Mouse (Mus musculus) neural tube, embryonic 14.5 days (tissue): ENCODE measurements around the gene Dvl3. TPM values are rescaled to one million over a fixed set of nuclear protein-coding genes. Genes with fewer than 3 reads are reported as not detected.

Source experiments
- ATAC-seq: fragments of 200-750 bp; cut with Nextera tagmentation; 2 replicates; pipeline ENCODE4 v1.8.0; 2017; ENCODE audit warnings: low read depth, mild to moderate bottlenecking, moderate TSS enrichment, moderate library complexity
- H3K27ac ChIP-seq: fragments of 300-500 bp; sonication (generic); 2 replicates; pipeline ENCODE4 v1.5.1; 2014; ENCODE audit warnings: low read depth, mild to moderate bottlenecking, control low read depth, low read length, moderate library complexity, mixed read lengths
- H3K27me3 ChIP-seq: fragments of 300-500 bp; sonication (generic); 2 replicates; pipeline ENCODE4 v1.6.1; 2014; ENCODE audit warnings: low read length; ENCODE audit not compliant: control insufficient read depth, insufficient read depth
- H3K36me3 ChIP-seq: fragments of 300-500 bp; sonication (generic); 2 replicates; pipeline ENCODE4 v1.6.1; 2014; ENCODE audit warnings: low read length, mixed read lengths; ENCODE audit not compliant: control insufficient read depth, insufficient read depth
- H3K4me1 ChIP-seq: fragments of 300-500 bp; sonication (generic); 2 replicates; pipeline ENCODE4 v1.6.1; 2014; ENCODE audit warnings: low read length; ENCODE audit not compliant: control insufficient read depth, insufficient read depth
- H3K4me2 ChIP-seq: fragments of 300-500 bp; sonication (generic); 2 replicates; pipeline ENCODE4 v1.6.1; 2014; ENCODE audit warnings: mild to moderate bottlenecking, low read depth, low read length, control low read depth
- H3K4me3 ChIP-seq: fragments of 300-500 bp; sonication (generic); 2 replicates; pipeline ENCODE4 v1.5.1; 2014; ENCODE audit warnings: low read depth, low read length, control low read depth, mixed read lengths
- H3K9ac ChIP-seq: fragments of 300-500 bp; sonication (generic); replicated peaks from 2 replicates; pipeline ENCODE4 v1.6.1; 2014; ENCODE audit warnings: low read depth, mild to moderate bottlenecking, control low read depth, low read length, mixed read lengths
- H3K9me3 ChIP-seq: fragments of 300-500 bp; sonication (generic); 2 replicates; pipeline ENCODE4 v1.6.1; 2016; ENCODE audit warnings: low read length; ENCODE audit not compliant: control insufficient read depth
- WGBS: fragments of 180-500 bp; shearing (Covaris S2); extraction: QIAGEN DNeasy Blood & Tissue Kit; methylation state at CpG from one replicate; pipeline ENCODE4 v1.1.7; 2014; 5-methylcytosine and 5-hydroxymethylcytosine counted together
- polyA plus RNA-seq: library from polyadenylated mRNA; unstranded; fragments of >200 nt; fragmentation: Nextera tagmentation; extraction: Ambion mirVana; gene quantifications from 2 replicates; pipeline ENCODE4 v1.2.1, GENCODE M21; 2014

Dvl3 gene
- polyA plus RNA-seq, 1 experiment from 2014 or later: 40.6 TPM

DNA sequence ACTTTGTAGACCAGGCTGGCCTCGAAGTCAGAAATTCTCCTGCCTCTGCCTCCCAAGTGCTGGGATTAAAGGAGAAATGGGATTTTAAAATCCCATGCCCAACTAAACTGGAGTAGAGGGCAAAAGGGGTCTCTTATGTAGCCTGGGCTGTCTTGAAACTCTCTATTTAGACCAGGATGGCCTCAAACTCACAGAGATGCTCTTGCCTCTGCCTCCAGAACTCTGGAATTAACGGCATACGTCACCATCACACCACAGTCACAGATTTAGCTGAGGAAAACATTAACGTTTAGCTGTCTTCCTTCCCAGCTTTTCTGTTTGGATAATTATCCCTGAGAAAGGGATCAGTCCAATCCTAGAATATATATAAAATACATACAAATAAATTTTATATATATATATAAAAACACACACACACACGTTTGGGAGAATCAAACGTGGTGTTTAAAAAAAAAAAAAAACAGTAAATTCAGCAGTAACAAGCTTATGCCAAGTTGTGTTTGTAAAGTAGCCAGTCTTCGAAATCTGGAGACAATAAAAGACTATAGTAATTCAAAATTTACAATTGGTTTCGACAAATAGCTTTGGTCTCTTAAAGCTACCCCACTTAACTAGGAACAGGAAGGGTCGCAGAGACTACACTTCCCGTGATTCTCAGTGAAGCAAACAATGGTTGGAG, 18.0 kb downstream of the Dvl3 start:
- no peaks in the 10 kb centered on the region for H3K27me3 ChIP-seq
- no peak overlapping the region for H3K4me3 ChIP-seq
- H3K27ac ChIP-seq: no peak overlapping the region
- no peak for ATAC-seq
- peaks cover 52% of the 10 kb centered on the region for H3K36me3 ChIP-seq
- H3K4me1 ChIP-seq: peaks cover 26% of the 10 kb centered on the region
- WGBS: 48% methylated on average over 10 of the region's 10 CpGs
- no peak overlapping the region for H3K9ac ChIP-seq
- H3K9me3 ChIP-seq: no peaks in the 10 kb centered on the region
- no peak overlapping the region for H3K4me2 ChIP-seq

DNA sequence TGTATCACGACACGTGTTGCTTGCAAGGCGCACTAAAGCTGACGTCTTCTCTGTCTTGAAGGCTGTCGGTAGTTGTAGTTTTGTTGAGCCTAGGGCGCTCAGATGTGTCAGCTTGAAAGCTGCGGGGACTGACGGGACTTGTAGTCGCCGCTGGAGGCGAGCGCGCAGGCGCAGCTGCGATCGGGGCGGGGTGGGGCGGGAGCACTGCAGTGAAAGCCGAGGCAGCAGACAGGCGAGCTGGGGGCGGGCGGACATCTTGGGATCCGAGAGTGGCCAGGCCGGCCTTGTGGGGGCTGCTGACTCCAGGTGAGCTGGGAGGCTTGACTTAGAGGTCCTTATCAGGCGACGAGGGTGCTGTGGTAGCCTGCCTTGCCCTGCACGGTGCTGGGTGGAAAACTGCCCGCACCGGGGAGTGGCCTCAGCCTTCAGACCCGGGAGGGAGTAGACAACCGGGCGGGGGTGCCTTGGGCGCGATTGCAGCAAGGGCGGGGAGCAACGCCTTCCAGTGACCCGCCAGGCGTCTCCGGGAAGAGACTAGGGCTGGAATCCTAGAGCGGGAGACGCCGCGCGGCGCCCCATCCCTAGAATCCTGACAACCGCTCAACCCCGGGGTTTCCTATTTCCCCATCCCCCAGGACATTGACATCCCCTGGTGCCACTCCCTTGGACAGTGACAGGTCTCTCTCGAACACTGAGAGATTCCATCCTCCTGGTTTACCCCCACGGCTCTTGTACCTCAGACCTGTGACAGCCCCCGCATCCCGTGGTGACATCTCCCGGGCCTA, 18.7 kb downstream of the Dvl3 start, which contains the start of gene Ap2m1:
Gene Ap2m1 (plus strand): TSS at position 183 of the 785 bp plus-strand sequence.
- whole genome bisulfite sequencing: under 1% methylated on average over 50 of the region's 52 CpGs
- peaks cover 26% of the 10 kb centered on the region for H3K4me1 ChIP-seq
- H3K4me2 ChIP-seq: peak within 1 kb of the TSS; percentile 69
- no peaks in the 10 kb centered on the region for H3K27me3 ChIP-seq
- H3K9me3 ChIP-seq: no peaks in the 10 kb centered on the region
- H3K27ac ChIP-seq: peak within 1 kb of the TSS; percentile 85
- H3K4me3 ChIP-seq: peak within 1 kb of the TSS; percentile 75
- peaks cover 50% of the 10 kb centered on the region for H3K36me3 ChIP-seq
- peak within 1 kb of the TSS; percentile 94 for H3K9ac ChIP-seq
- ATAC-seq: peak; percentile 98

DNA sequence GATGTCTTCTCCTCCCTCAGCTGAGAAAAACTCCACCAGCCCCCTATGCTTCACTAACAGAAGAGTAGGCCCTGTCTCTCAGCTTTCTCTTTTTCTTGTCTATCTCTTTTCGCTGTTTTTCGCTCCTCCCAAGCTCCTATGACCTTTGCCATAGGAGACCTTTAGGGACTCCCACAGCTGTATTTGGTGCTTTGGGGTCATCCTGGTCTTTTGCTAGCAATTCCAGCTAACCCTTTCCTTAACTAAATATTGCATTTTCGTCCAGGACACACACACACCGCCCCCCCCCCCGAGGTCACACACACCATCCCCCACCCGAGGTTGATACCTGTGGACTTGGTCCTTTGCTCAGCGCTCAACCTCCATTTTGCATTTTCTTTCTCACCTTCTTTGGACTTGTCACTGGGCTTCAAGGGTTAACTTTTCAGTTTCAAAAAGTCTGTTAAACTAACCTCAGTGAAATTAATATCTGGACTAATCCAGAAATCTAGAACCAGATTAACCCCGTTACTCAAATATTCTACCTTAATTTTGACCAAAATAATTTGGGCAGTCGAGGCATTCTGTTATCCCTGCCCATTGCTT, 19.4 kb downstream of the Dvl3 start:
- Histone ChIP-seq H3K27ac (peak overlapping the region; percentile 85; the same call in 1 of the 2 replicates), H3K4me1 (peaks cover 26% of the 10 kb centered on the region), H3K4me2 (peak overlapping the region; percentile 69), H3K4me3 (peak overlapping the region; percentile 75), H3K9me3 (no peaks in the 10 kb centered on the region), H3K9ac (peak overlapping the region; percentile 94), H3K36me3 (peaks cover 49% of the 10 kb centered on the region), H3K27me3 (no peaks in the 10 kb centered on the region)
- WGBS: 44% methylated on average over 9 of the region's 9 CpGs
- no peak; the same call in 1 of the 2 replicates for ATAC-seq

DNA sequence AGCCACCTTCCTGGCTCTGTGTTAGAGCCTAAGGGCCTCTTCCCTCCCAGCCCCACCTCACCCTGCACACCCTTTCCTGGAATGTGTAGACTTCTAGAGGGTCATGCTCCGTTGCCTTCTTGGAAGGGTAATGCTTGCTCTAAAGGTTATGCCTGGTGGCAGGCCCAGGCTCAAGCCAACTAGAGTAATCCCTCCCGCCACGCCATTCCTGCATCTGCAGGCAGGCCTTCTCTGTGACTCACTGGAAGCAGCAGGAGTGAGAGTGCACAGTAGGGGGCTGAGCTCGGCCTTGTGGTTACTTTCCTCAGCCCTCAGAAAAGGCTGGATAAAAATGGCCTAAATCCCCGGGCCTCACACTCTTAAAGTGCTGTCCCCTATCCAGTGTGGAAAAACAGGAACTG, 20.3 kb downstream of the Dvl3 start:
- H3K27ac ChIP-seq: no peak overlapping the region
- WGBS: 24% methylated on average over 5 of the region's 5 CpGs

DNA sequence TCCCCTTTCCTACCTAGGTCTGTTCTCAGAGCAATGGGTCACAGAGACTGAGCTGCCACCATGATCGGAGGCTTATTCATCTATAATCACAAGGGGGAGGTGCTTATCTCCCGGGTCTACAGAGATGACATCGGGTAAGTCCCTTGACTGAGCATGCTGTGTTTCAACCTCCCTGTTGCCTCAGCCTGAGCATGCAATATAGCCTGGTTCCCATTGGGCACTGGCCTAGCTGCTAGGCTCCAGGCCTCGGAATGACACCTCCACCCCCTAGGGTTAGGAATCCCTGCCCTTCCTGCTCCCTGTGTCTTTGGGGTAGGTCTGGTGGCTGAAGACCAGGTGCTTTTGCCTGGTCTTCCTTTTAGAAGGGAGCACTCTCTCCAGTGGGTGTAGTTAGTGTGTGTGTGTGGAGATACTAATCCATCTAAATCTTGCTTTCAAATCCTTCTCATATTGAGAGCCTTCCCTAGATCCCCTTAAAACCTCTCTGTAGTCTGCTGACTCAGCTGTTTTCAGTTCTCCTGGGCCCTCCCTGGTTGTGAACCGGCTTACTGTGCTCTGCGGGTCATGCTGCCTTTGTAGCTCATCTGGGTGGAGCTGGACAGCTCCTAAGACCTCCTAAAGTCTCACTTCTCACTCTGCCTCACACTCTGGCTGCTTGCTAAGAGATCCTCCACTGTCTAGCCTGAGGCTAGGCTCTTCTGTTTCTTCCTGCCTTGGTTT, 21.0 kb downstream of the Dvl3 start:
- peak overlapping the region; percentile 69; the same call in 1 of the 2 replicates for H3K4me2 ChIP-seq
- no peak overlapping the region; the same call in 1 of the 2 replicates for H3K4me3 ChIP-seq
- H3K9ac ChIP-seq: no peak overlapping the region
- H3K27ac ChIP-seq: no peak overlapping the region
- H3K36me3 ChIP-seq: peaks cover 48% of the 10 kb centered on the region
- H3K4me1 ChIP-seq: peaks cover 26% of the 10 kb centered on the region
- no peaks in the 10 kb centered on the region for H3K9me3 ChIP-seq
- WGBS: 46% methylated on average over 6 of the region's 6 CpGs
- no peaks in the 10 kb centered on the region for H3K27me3 ChIP-seq
- no peak for ATAC-seq

More for the DNA sequence above, 20.3 kb downstream of the Dvl3 start:
- Histone ChIP-seq H3K27me3 (no peaks in the 10 kb centered on the region), H3K4me1 (peaks cover 26% of the 10 kb centered on the region), H3K36me3 (peaks cover 49% of the 10 kb centered on the region), H3K4me2 (peak overlapping the region; percentile 69), H3K4me3 (peak overlapping the region; percentile 75; the same call in 1 of the 2 replicates), H3K9ac (0 out of 2 replicates have a peak overlapping the region, but pooled peaks have one; percentile 0), H3K9me3 (no peaks in the 10 kb centered on the region)
- ATAC-seq: no peak

DNA sequence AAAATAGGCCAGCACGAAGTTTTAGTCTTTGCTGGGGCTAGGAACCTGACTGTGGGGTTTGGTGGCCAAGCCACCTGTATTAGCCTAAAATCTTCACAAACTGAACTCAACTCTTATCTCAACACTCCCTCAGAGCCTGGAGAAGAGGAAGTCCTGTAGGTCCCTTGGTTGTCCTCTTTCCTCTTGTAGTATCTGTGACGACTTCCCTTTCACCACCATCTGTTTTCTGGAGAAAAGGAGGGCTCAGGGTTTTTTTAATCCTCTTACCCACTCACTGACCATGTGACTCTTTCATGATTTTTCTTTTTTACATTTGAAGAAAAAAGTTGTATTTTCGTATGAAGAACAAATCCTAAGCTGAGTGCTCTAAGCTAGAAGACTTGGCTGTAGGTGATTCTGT, 22.9 kb downstream of the Dvl3 start:
- WGBS: 82% methylated on average over 3 of the region's 3 CpGs
- no peak overlapping the region for H3K27ac ChIP-seq
- no peak overlapping the region for H3K4me2 ChIP-seq
- H3K9ac ChIP-seq: no peak overlapping the region
- H3K9me3 ChIP-seq: no peaks in the 10 kb centered on the region
- no peak overlapping the region for H3K4me3 ChIP-seq
- H3K4me1 ChIP-seq: peaks cover 26% of the 10 kb centered on the region
- no peaks in the 10 kb centered on the region for H3K27me3 ChIP-seq
- no peak for ATAC-seq
- H3K36me3 ChIP-seq: peaks cover 45% of the 10 kb centered on the region

DNA sequence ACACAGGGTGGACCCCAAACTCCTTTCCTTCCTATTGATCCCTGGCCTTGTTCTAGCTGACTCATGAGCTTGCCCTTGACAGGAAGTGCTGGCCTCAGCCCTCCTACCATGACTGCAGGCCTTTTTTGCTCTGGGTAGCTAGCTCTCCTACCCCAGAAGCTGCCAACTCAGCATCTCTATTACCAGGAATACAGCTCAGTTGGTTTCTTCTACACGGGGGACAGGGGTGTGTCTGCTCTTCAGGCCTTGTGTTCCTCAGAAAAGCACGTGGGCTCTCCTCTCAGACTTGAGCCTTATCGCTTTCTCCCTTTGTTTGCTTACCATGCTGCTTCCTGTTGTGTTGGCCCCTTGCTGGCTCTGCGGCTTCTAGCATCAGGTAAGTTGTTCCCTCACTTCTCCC, 23.7 kb downstream of the Dvl3 start:
- Histone ChIP-seq H3K27me3 (no peaks in the 10 kb centered on the region), H3K9ac (no peak overlapping the region), H3K4me2 (no peak overlapping the region), H3K27ac (no peak overlapping the region), H3K9me3 (no peaks in the 10 kb centered on the region), H3K4me1 (peaks cover 26% of the 10 kb centered on the region), H3K36me3 (peaks cover 45% of the 10 kb centered on the region), H3K4me3 (no peak overlapping the region)
- 88% methylated on average over 4 of the region's 4 CpGs for WGBS
- no peak for ATAC-seq

DNA sequence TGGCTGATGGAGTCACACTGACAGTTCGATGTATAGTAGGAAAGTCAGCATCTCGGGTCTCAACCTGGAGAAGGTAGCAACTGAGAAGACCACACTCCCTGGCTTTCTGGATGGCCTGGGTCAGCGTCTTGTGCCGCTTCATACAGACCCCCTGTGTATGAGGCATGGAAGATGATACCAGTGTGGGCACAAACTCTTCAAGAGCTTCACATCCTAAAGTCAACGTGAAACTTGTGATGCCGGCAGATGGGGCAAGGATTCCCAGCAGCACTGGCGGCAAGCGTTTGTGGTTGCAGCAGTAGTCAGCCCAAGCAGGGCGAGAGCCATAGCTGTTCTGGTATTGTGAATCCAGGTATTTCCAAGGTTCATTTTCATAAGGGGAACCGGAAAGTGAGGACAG, 28.9 kb downstream of the Dvl3 start:
- no peak overlapping the region for H3K4me3 ChIP-seq
- no peak overlapping the region for H3K4me2 ChIP-seq
- no peaks in the 10 kb centered on the region for H3K9me3 ChIP-seq
- 95% methylated on average over 10 of the region's 10 CpGs for WGBS
- H3K27me3 ChIP-seq: no peaks in the 10 kb centered on the region
- no peak for ATAC-seq
- H3K27ac ChIP-seq: no peak overlapping the region
- peaks cover 11% of the 10 kb centered on the region for H3K4me1 ChIP-seq
- H3K36me3 ChIP-seq: peaks cover 25% of the 10 kb centered on the region
- no peak overlapping the region for H3K9ac ChIP-seq
